Mouse (Mus musculus): Measurements from ENCODE around the gene Gm20388. TPM values are rescaled to one million over a fixed set of nuclear protein-coding genes. Genes with fewer than 3 reads are reported as not detected.
A peak's percentile ranks its signal among the peaks of the same experiment; 100 is the strongest.

Gm20388 gene
- total and polyA plus RNA-seq, 3 experiments, result 0.02 to 0.05 TPM; not detected in 1

DNA sequence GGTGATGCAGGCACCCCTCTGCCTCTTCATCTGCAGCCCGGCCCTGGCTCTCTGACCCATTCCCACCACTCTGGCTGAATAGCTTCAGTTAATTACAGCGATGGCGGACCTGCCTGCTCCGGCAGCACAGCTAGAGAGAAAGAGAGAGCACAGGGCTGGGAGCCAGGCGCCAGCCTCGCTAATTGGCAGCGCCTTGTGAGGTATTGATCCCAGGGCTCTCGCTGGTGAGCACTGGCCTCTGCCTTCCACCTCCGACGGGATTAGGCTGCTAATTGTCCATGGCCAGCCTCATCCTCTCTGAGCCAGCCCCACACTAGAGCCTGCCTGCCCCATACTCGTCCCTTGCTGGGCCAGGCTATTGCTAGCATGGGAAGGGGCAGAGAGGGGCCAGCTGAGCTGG, 649.0 kb downstream of the Gm20388 start:
- Histone ChIP-seq H3K4me3 (ENCODE audit: low read depth, low read length) (no peak overlapping the region), H3K9me3 (replicated peaks) (no peaks in the 10 kb centered on the region), H3K27me3 (ENCODE audit: insufficient read depth, low read length) (no peaks in the 10 kb centered on the region; the same call in 1 of the 2 replicates), H3K36me3 (replicated peaks) (peaks cover 100% of the 10 kb centered on the region), H3K4me1 (ENCODE audit: insufficient read depth, low read depth, low read length) (peaks cover 69% of the 10 kb centered on the region)
- TF ChIP-seq GATA2 (IDR thresholded peaks at IDR 0.05; ENCODE audit: borderline replicate concordance, low read depth, low read length), result no peak
- no peak for ATAC-seq (ENCODE audit: extremely low read depth, insufficient number of reproducible peaks, low FRiP score, poor library complexity, severe bottlenecking)
- no peak for DNase-seq (ENCODE audit: low spot score)

DNA sequence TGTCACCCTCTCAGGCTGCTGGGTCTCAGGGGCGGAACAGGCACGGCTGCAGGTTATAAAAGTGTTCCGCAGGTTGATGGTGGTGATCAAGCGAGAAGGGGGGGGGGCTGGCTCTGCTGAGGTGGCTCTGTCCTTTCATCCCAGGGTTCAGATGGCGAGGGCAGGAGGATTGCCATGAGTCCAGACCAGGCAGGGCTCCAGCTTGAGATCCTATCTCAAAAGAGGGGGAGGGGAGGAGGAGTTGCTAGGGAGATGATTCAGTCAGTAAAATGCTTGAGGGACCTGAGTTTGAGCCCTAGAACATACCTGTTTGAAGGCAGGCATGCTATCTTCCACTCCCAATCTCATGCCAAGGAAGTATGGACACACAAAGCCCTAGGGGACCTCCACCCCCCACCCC, 649.9 kb downstream of the Gm20388 start:
- Histone ChIP-seq H3K36me3 (replicated peaks) (peaks cover 99% of the 10 kb centered on the region), H3K4me3 (ENCODE audit: low read depth, low read length) (no peak overlapping the region), H3K4me1 (ENCODE audit: insufficient read depth, low read depth, low read length) (peaks cover 70% of the 10 kb centered on the region), H3K27me3 (ENCODE audit: insufficient read depth, low read length) (no peaks in the 10 kb centered on the region; the same call in 1 of the 2 replicates), H3K9me3 (replicated peaks) (no peaks in the 10 kb centered on the region)
- DNase-seq (ENCODE audit: low spot score) (no peak), ATAC-seq (ENCODE audit: extremely low read depth, insufficient number of reproducible peaks, low FRiP score, poor library complexity, severe bottlenecking) (no peak)
- TF ChIP-seq TAL1 (conservative IDR thresholded peaks at IDR 0.05; ENCODE audit: low read depth, low read length), result no peak
- TF ChIP-seq GATA2 (IDR thresholded peaks at IDR 0.05; ENCODE audit: borderline replicate concordance, low read depth, low read length), result no peak
- no peak for TF ChIP-seq GATA1 (IDR thresholded peaks at IDR 0.05; ENCODE audit: borderline replicate concordance, low read length)
- no peak for TF ChIP-seq CTCF (IDR thresholded peaks at IDR 0.05; ENCODE audit: low read depth, low read length)

- peaks cover 99% of the 10 kb centered on the region for H3K36me3 ChIP-seq (replicated peaks)
- H3K9me3 ChIP-seq (replicated peaks), result no peaks in the 10 kb centered on the region
- no peak overlapping the region for H3K4me3 ChIP-seq (ENCODE audit: low read depth, low read length)
- ATAC-seq (ENCODE audit: extremely low read depth, insufficient number of reproducible peaks, low FRiP score, poor library complexity, severe bottlenecking), result no peak
- no peaks in the 10 kb centered on the region; the same call in 1 of the 2 replicates for H3K27me3 ChIP-seq (ENCODE audit: insufficient read depth, low read length)
- peaks cover 58% of the 10 kb centered on the region for H3K4me1 ChIP-seq (ENCODE audit: insufficient read depth, low read depth, low read length)
- DNase-seq (ENCODE audit: low spot score), result no peak
- no peak for TF ChIP-seq TAL1 (conservative IDR thresholded peaks at IDR 0.05; ENCODE audit: low read depth, low read length)
- 0 out of 2 replicates have a peak, but pooled peaks have one; percentile 21 for TF ChIP-seq CTCF (IDR thresholded peaks at IDR 0.05; ENCODE audit: low read depth, low read length)
These were observed 651.1 kb downstream of the Gm20388 start for GRCm38 (mm10) chr8:120561539-120562435.

DNA sequence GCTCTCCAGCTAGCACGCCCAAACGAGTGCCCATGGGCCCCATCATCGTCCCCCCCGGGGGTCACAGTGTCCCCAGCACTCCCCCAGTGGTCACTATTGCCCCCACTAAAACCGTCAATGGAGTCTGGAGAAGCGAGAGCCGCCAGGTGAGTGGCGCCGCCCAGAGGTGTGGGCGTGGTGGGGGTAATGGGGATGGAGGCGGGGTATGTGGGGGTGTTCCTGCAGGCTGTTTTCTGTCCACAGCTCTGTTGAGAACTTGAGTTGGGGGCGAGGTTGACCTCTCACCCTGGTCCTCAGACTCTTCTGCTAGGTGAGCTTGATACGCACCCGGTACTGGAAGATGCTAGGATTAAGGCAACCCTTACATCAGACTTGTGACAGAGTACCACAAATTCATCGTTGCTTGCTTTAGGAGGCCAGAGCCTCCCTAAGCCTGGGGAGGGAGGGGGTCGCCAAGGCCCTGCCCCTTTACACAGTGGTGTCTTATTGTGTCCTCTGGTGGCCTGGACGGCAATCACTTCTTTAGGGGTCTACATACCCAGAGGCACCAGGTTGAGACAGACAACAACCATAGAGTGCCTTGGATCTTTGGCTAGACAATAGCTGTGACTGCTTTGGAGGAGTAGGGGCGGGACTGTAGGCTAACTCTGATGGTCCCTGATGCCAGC, 652.2 kb downstream of the Gm20388 start:
- Histone ChIP-seq H3K4me3 (ENCODE audit: low read depth, low read length) (0 out of 2 replicates have a peak overlapping the region, but pooled peaks have one; percentile 14), H3K27me3 (ENCODE audit: insufficient read depth, low read length) (no peaks in the 10 kb centered on the region; the same call in 1 of the 2 replicates), H3K9me3 (replicated peaks) (no peaks in the 10 kb centered on the region; the same call in 1 of the 2 replicates), H3K36me3 (replicated peaks) (peaks cover 99% of the 10 kb centered on the region), H3K4me1 (ENCODE audit: insufficient read depth, low read depth, low read length) (peaks cover 48% of the 10 kb centered on the region)
- DNase-seq (ENCODE audit: low spot score) (no peak), ATAC-seq (ENCODE audit: extremely low read depth, insufficient number of reproducible peaks, low FRiP score, poor library complexity, severe bottlenecking) (no peak)
- TF ChIP-seq CTCF (IDR thresholded peaks at IDR 0.05; ENCODE audit: low read depth, low read length) (no peak), GATA2 (IDR thresholded peaks at IDR 0.05; ENCODE audit: borderline replicate concordance, low read depth, low read length) (no peak), TAL1 (conservative IDR thresholded peaks at IDR 0.05; ENCODE audit: low read depth, low read length) (no peak), GATA1 (IDR thresholded peaks at IDR 0.05; ENCODE audit: borderline replicate concordance, low read length) (no peak), POLR2AphosphoS5 (IDR thresholded peaks at IDR 0.05; ENCODE audit: insufficient replicate concordance, low read depth, low read length) (no peak)

GRCm38 (mm10) chr8:120563348-120563724, 652.7 kb downstream of the Gm20388 start:
- peaks cover 4% of the 10 kb centered on the region for H3K9me3 ChIP-seq (replicated peaks)
- no peak for DNase-seq (ENCODE audit: low spot score)
- peaks cover 46% of the 10 kb centered on the region for H3K4me1 ChIP-seq (ENCODE audit: insufficient read depth, low read depth, low read length)
- no peak for ATAC-seq (ENCODE audit: extremely low read depth, insufficient number of reproducible peaks, low FRiP score, poor library complexity, severe bottlenecking)
- no peaks in the 10 kb centered on the region; the same call in 1 of the 2 replicates for H3K27me3 ChIP-seq (ENCODE audit: insufficient read depth, low read length)
- H3K4me3 ChIP-seq (ENCODE audit: low read depth, low read length), result no peak overlapping the region
- TF ChIP-seq GATA1 (IDR thresholded peaks at IDR 0.05; ENCODE audit: borderline replicate concordance, low read length) (no peak), POLR2AphosphoS5 (IDR thresholded peaks at IDR 0.05; ENCODE audit: insufficient replicate concordance, low read depth, low read length) (no peak), TAL1 (conservative IDR thresholded peaks at IDR 0.05; ENCODE audit: low read depth, low read length) (no peak), GATA2 (IDR thresholded peaks at IDR 0.05; ENCODE audit: borderline replicate concordance, low read depth, low read length) (no peak), CTCF (IDR thresholded peaks at IDR 0.05; ENCODE audit: low read depth, low read length) (no peak)
- H3K36me3 ChIP-seq (replicated peaks), result peaks cover 99% of the 10 kb centered on the region

Measured in G1E (cell line).